Mouse (Mus musculus) liver, embryonic 14.5 days (tissue): ENCODE results near the gene Lmtk2.

ENCODE experiments used
- CTCF ChIP-seq: IDR thresholded peaks from 2 replicates; pipeline ENCODE4 v1.5.1; 2016; ENCODE audit warnings: antibody characterized with exemption, low read depth, control low read depth
- EP300 ChIP-seq: IDR thresholded peaks from 2 replicates; pipeline ENCODE4 v1.6.1; 2016; ENCODE audit warnings: antibody characterized with exemption, low read depth

GRCm38 (mm10) chr5:144226220-144226619 lies 126.0 kb downstream of the Lmtk2 start:
- TF ChIP-seq CTCF (no peak), EP300 (no peak)
